Mouse (Mus musculus): Measurements from ENCODE around the gene Zc3h18. TPM values are rescaled to one million over a fixed set of nuclear protein-coding genes. Genes with fewer than 3 reads are reported as not detected.

The Zc3h18 gene
- total and polyA plus RNA-seq, 3 experiments = 30.2 to 122 (median 98.5) TPM

GRCm38 (mm10) chr8:122343758-122344157 lies 32.7 kb upstream of the Zc3h18 start:
- Histone ChIP-seq H3K36me3 (ENCODE audit: control insufficient read depth in 1 of 2, insufficient read depth in 2 of 2, low read length in 2 of 2) (peaks cover 0 to 16% of the 10 kb centered on the region in 2 experiments; a peak in 2 of 4 replicates), H3K4me3 (ENCODE audit: control insufficient read depth in 1 of 2, insufficient read depth in 1 of 2, low read depth in 2 of 2, low read length in 2 of 2) (peak overlapping the region; percentile 50 to 72), H3K27ac (ENCODE audit: control insufficient read depth, low read depth, low read length) (peak overlapping the region; percentile 74), H3K4me1 (ENCODE audit: control insufficient read depth in 1 of 2, insufficient read depth in 2 of 2, low read length in 2 of 2) (peaks cover 5 to 59% of the 10 kb centered on the region in 2 experiments), H3K27me3 (ENCODE audit: control insufficient read depth in 1 of 2, insufficient read depth in 2 of 2, low read length in 2 of 2) (no peaks in the 10 kb centered on the region), H3K9ac (ENCODE audit: control insufficient read depth, low read depth, low read length, poor library complexity, severe bottlenecking) (peak overlapping the region; percentile 59), H3K79me2 (ENCODE audit: control insufficient read depth, insufficient read depth, low read length, poor library complexity) (no peaks in the 10 kb centered on the region; the same call in 1 of the 2 replicates), H3K9me3 (replicated peaks; ENCODE audit: insufficient read depth, low read length) (no peaks in the 10 kb centered on the region)
- peak; percentile 64 for DNase-seq (ENCODE audit: low read depth, low spot score)
- TF ChIP-seq MYB (IDR thresholded peaks at IDR 0.05; ENCODE audit: low read depth, low read length) (no peak), ELF1 (IDR thresholded peaks at IDR 0.05; ENCODE audit: low read depth, low read length) (peak; percentile 42; the same call in 1 of the 2 replicates), POLR2AphosphoS5 (IDR thresholded peaks at IDR 0.05; ENCODE audit: borderline replicate concordance, low read depth, low read length) (no peak), MAFK (IDR thresholded peaks at IDR 0.05; ENCODE audit: borderline replicate concordance, low read depth, low read length) (no peak), ETS1 (IDR thresholded peaks at IDR 0.05; ENCODE audit: low read depth, low read length) (no peak), KAT2A (conservative IDR thresholded peaks at IDR 0.05; ENCODE audit: low read depth, low read length) (no peak), NRF1 (IDR thresholded peaks at IDR 0.05; ENCODE audit: insufficient read depth, low read depth, low read length, poor library complexity, severe bottlenecking) (no peak), MXI1 (IDR thresholded peaks at IDR 0.05; ENCODE audit: low read depth, low read length) (no peak), POLR2A (IDR thresholded peaks at IDR 0.05; ENCODE audit: control insufficient read depth in 1 of 2, insufficient read depth in 1 of 2, low read depth in 1 of 2, low read length in 2 of 2, poor library complexity in 1 of 2) (no peak), TBP (IDR thresholded peaks at IDR 0.05; ENCODE audit: low read depth, low read length) (peak; percentile 38; the same call in 1 of the 2 replicates), CTCF (IDR thresholded peaks at IDR 0.05 in 2 of 3, conservative IDR thresholded peaks at IDR 0.05 in 1 of 3; ENCODE audit: control insufficient read depth in 1 of 3, insufficient read depth in 1 of 3, low read depth in 2 of 3, low read length in 3 of 3, poor library complexity in 1 of 3, severe bottlenecking in 1 of 3) (no peak), GABPA (IDR thresholded peaks at IDR 0.05; ENCODE audit: low read depth, low read length) (no peak), JUND (IDR thresholded peaks at IDR 0.05; ENCODE audit: low read depth, low read length) (no peak), USF1 (IDR thresholded peaks at IDR 0.05; ENCODE audit: low read depth, low read length) (no peak), TAL1 (IDR thresholded peaks at IDR 0.05; ENCODE audit: low read length) (no peak), BHLHE40 (IDR thresholded peaks at IDR 0.05; ENCODE audit: borderline replicate concordance, low read depth, low read length) (no peak), SMC3 (IDR thresholded peaks at IDR 0.05; ENCODE audit: low read depth, low read length) (no peak), SIN3A (IDR thresholded peaks at IDR 0.05; ENCODE audit: low read length) (peak; percentile 29; the same call in 1 of the 2 replicates), CHD1 (IDR thresholded peaks at IDR 0.05; ENCODE audit: low read depth, low read length) (no peak), HCFC1 (IDR thresholded peaks at IDR 0.05; ENCODE audit: low read depth, low read length) (0 out of 2 replicates have a peak, but pooled peaks have one; percentile 23), MYC (IDR thresholded peaks at IDR 0.05; ENCODE audit: low read depth, low read length) (no peak), GATA1 (IDR thresholded peaks at IDR 0.05; ENCODE audit: low read depth, low read length) (no peak), USF2 (IDR thresholded peaks at IDR 0.05; ENCODE audit: borderline replicate concordance in 1 of 2, insufficient read depth in 1 of 2, low read depth in 1 of 2, low read length in 2 of 2) (no peak), TCF12 (IDR thresholded peaks at IDR 0.05; ENCODE audit: low read depth, low read length) (0 out of 2 replicates have a peak, but pooled peaks have one; percentile 19), EP300 (IDR thresholded peaks at IDR 0.05; ENCODE audit: low read depth in 1 of 2, low read length in 2 of 2) (0 out of 4 replicates have a peak, but pooled peaks of 1 of the 2 experiments have one; percentile 13), NELFE (IDR thresholded peaks at IDR 0.05; ENCODE audit: low read depth, low read length) (peak; percentile 31; the same call in 1 of the 2 replicates)

Data from MEL (cell line).